Mouse (Mus musculus) stomach, embryonic 16.5 days (tissue): ENCODE measurements around the gene D430042O09Rik. TPM values are rescaled to one million over a fixed set of nuclear protein-coding genes. Genes with fewer than 3 reads are reported as not detected.

ENCODE experiments used
- ATAC-seq: fragments of 200-750 bp; cut with Nextera tagmentation; 2 replicates; pipeline ENCODE4 v1.8.0; 2017; ENCODE audit warnings: moderate number of reproducible peaks, moderate TSS enrichment; ENCODE audit not compliant: insufficient read depth, low FRiP score
- H3K27ac ChIP-seq: fragments of 300-500 bp; sonication (generic); 2 replicates; pipeline ENCODE4 v1.5.1; 2014; ENCODE audit warnings: low read length
- H3K27me3 ChIP-seq: fragments of 300-500 bp; sonication (generic); 2 replicates; pipeline ENCODE4 v1.6.1; 2014; ENCODE audit warnings: low read length, control low read depth, mixed read lengths; ENCODE audit not compliant: control insufficient read depth, insufficient read depth
- H3K36me3 ChIP-seq: fragments of 300-500 bp; sonication (generic); 2 replicates; pipeline ENCODE4 v1.6.1; 2014; ENCODE audit warnings: low read length; ENCODE audit not compliant: control insufficient read depth, insufficient read depth
- H3K4me1 ChIP-seq: fragments of 300-500 bp; sonication (generic); 2 replicates; pipeline ENCODE4 v1.6.1; 2014; ENCODE audit warnings: low read length, control low read depth, mixed read lengths; ENCODE audit not compliant: control insufficient read depth, insufficient read depth
- H3K4me2 ChIP-seq: fragments of 300-500 bp; sonication (generic); 2 replicates; pipeline ENCODE4 v1.6.1; 2014; ENCODE audit warnings: low read depth, low read length, mixed read lengths
- H3K4me3 ChIP-seq: fragments of 300-500 bp; sonication (generic); replicated peaks from 2 replicates; pipeline ENCODE4 v1.5.1; 2014; ENCODE audit warnings: mild to moderate bottlenecking, low read length
- H3K9ac ChIP-seq: fragments of 300-500 bp; sonication (generic); 2 replicates; pipeline ENCODE4 v1.6.1; 2014; ENCODE audit warnings: low read length
- H3K9me3 ChIP-seq: fragments of 300-500 bp; sonication (generic); replicated peaks from 2 replicates; pipeline ENCODE4 v1.6.1; 2016; ENCODE audit warnings: low read length, control low read depth; ENCODE audit not compliant: control insufficient read depth
- WGBS: fragments of 180-500 bp; shearing (Covaris S2); extraction: QIAGEN DNeasy Blood & Tissue Kit; methylation state at CpG from one replicate; pipeline ENCODE4 v1.1.7; 2014; 5-methylcytosine and 5-hydroxymethylcytosine counted together
- polyA plus RNA-seq: library from polyadenylated mRNA; unstranded; fragments of >200 nt; fragmentation: Nextera tagmentation; extraction: Ambion mirVana; gene quantifications from 2 replicates; pipeline ENCODE4 v1.2.1, GENCODE M21; 2015

The D430042O09Rik gene
- polyA plus RNA-seq, 1 experiment from 2014 or later, result 8.5 TPM

- H3K4me3 ChIP-seq, result no peak overlapping the region
- no peak overlapping the region for H3K27ac ChIP-seq
- no peak for ATAC-seq
- 83% methylated on average over 2 of the region's 2 CpGs for WGBS
- H3K9ac ChIP-seq, result no peak overlapping the region
- H3K4me2 ChIP-seq, result no peak overlapping the region
- H3K9me3 ChIP-seq, result no peaks in the 10 kb centered on the region
- no peaks in the 10 kb centered on the region for H3K27me3 ChIP-seq
- H3K36me3 ChIP-seq, result no peaks in the 10 kb centered on the region
- peaks cover 3% of the 10 kb centered on the region; the same call in 1 of the 2 replicates for H3K4me1 ChIP-seq
These were observed 125.8 kb downstream of the D430042O09Rik start for GRCm38 (mm10) chr7:125833471-125833870.

GRCm38 (mm10) chr7:125838078-125838742, 130.5 kb downstream of the D430042O09Rik start:
- no peak overlapping the region for H3K4me2 ChIP-seq
- no peak overlapping the region for H3K4me3 ChIP-seq
- H3K9me3 ChIP-seq, result no peaks in the 10 kb centered on the region
- no peak overlapping the region for H3K9ac ChIP-seq
- no peaks in the 10 kb centered on the region for H3K27me3 ChIP-seq
- ATAC-seq, result no peak
- 60% methylated on average over 5 of the region's 5 CpGs for WGBS
- no peaks in the 10 kb centered on the region for H3K36me3 ChIP-seq
- H3K27ac ChIP-seq, result no peak overlapping the region
- no peaks in the 10 kb centered on the region for H3K4me1 ChIP-seq

DNA sequence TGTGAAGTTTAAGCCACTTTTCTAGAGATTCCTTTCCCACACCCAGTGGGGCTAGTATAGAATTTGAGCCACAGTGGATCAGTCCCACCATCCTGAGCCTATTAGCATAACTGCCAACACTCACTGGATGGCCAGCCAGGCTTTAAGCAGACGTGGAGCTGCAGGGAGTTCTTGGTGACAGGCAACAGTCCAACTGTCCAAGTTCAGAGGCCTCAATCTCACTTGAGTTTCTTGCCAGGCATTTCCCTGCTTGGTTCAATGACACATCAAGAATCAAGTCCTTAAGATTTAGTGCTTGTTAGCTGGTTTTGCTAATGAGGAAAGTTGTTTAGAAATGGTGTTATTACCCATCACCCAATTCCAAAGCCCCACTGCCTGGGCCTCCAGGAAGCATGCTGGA, 137.9 kb downstream of the D430042O09Rik start:
- H3K4me3 ChIP-seq, result no peak overlapping the region
- H3K27ac ChIP-seq, result no peak overlapping the region
- H3K4me1 ChIP-seq, result no peaks in the 10 kb centered on the region
- peaks cover 2% of the 10 kb centered on the region; the same call in 1 of the 2 replicates for H3K36me3 ChIP-seq
- 64% methylated on average over 1 of the region's 1 CpGs for WGBS
- no peak overlapping the region for H3K4me2 ChIP-seq
- H3K27me3 ChIP-seq, result no peaks in the 10 kb centered on the region
- no peak overlapping the region for H3K9ac ChIP-seq
- no peak for ATAC-seq
- no peaks in the 10 kb centered on the region for H3K9me3 ChIP-seq

DNA sequence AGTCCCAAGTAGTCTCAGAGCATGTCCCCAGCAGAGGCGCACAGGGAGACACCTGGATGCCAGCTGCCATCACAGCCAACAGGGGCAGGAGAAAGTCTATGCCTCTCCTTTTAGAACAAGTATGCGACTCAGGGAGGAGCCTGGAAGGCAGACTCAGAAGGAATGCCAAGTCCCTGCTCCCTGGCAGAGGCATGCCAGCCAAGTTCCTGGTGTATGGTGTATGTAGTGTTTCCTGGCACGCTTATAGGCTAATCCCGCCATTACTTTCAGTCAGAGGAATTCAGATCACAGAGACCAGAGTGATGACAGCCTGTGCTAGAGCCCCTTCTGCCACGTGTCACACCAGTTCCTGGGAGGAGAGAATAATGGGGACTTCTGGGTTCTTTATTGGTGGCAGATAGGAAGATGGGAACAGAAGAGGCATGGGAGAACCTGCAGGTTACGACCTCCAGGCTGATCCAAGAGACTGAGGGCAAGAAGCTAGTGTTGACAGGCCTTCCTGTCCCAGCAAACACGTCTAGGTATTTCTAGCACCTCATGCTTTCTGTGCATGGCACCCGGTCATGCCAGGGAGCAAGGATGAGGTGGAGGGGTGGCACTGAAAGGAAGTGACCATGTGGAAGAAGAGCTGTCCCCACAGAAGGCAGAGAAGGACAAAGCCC, 139.3 kb downstream of the D430042O09Rik start:
- Histone ChIP-seq H3K4me3 (no peak overlapping the region), H3K36me3 (peaks cover 2% of the 10 kb centered on the region; the same call in 1 of the 2 replicates)
- 76% methylated on average over 8 of the region's 8 CpGs for WGBS

GRCm38 (mm10) chr7:125847528-125847866, 139.8 kb downstream of the D430042O09Rik start:
- H3K4me3 ChIP-seq, result no peak overlapping the region
- WGBS, result 88% methylated on average over 2 of the region's 2 CpGs
- no peak overlapping the region for H3K9ac ChIP-seq
- H3K27ac ChIP-seq, result no peak overlapping the region
- peaks cover 2% of the 10 kb centered on the region; the same call in 1 of the 2 replicates for H3K36me3 ChIP-seq
- H3K27me3 ChIP-seq, result no peaks in the 10 kb centered on the region
- no peaks in the 10 kb centered on the region for H3K4me1 ChIP-seq
- ATAC-seq, result no peak
- no peaks in the 10 kb centered on the region for H3K9me3 ChIP-seq
- no peak overlapping the region for H3K4me2 ChIP-seq

More for the DNA sequence above, 139.3 kb downstream of the D430042O09Rik start:
- H3K9me3 ChIP-seq, result no peaks in the 10 kb centered on the region
- no peak for ATAC-seq
- H3K4me1 ChIP-seq, result no peaks in the 10 kb centered on the region
- no peak overlapping the region for H3K4me2 ChIP-seq
- H3K27ac ChIP-seq, result no peak overlapping the region
- no peaks in the 10 kb centered on the region for H3K27me3 ChIP-seq
- no peak overlapping the region for H3K9ac ChIP-seq

DNA sequence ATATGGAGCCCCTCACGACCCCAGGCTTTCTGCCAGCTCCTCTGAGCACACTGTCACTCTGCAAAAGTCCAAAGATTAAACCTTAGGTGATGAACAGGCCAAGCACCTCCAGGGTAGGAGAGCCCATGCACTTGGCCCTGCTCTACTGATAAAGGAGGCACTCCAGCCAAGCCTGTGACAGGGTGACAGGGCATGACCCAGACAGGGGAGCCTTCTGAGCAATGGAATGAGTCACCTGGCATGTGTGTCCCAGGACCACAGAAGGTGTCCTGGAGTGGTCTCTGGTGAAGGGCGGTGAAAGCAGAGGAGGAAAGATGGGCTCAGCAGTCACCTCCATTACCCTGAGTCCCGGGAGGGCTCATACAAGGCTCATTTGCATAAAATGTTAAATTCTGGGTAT, 151.9 kb downstream of the D430042O09Rik start:
- no peaks in the 10 kb centered on the region for H3K36me3 ChIP-seq
- ATAC-seq, result no peak
- H3K9ac ChIP-seq, result no peak overlapping the region
- no peaks in the 10 kb centered on the region for H3K27me3 ChIP-seq
- H3K27ac ChIP-seq, result no peak overlapping the region
- no peak overlapping the region for H3K4me3 ChIP-seq
- 0 out of 2 replicates have a peak, but pooled peaks cover 6% of the 10 kb centered on the region for H3K4me1 ChIP-seq
- no peaks in the 10 kb centered on the region for H3K9me3 ChIP-seq
- no peak overlapping the region for H3K4me2 ChIP-seq
- WGBS, result 77% methylated on average over 3 of the region's 3 CpGs

- no peaks in the 10 kb centered on the region for H3K36me3 ChIP-seq
- no peak overlapping the region for H3K27ac ChIP-seq
- H3K4me2 ChIP-seq, result no peak overlapping the region
- H3K27me3 ChIP-seq, result no peaks in the 10 kb centered on the region
- no peaks in the 10 kb centered on the region for H3K9me3 ChIP-seq
- H3K9ac ChIP-seq, result no peak overlapping the region
- no peak for ATAC-seq
- 92% methylated on average over 9 of the region's 9 CpGs for WGBS
- H3K4me3 ChIP-seq, result no peak overlapping the region
- peaks cover 14% of the 10 kb centered on the region; the same call in 1 of the 2 replicates for H3K4me1 ChIP-seq
These were observed 152.7 kb downstream of the D430042O09Rik start for GRCm38 (mm10) chr7:125860421-125860820.

DNA sequence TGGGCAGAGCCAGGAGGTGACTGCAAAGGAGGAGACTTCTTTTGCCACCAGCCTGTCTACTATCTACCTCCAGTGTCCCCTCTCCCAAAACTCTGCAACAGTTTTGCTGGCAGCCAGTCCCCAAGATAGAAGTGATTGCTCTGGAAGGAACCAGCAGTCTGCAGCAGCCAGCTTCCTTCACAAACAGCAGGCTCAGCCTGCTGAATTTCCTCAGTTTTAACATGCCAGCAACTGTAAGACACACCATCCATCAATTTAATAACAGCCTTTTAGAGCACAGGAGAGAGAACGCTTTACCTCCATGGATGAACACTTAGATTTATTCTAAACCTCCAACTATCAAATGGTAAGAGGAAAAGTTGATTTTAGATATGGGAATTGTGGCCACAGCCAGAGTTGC, 156.3 kb downstream of the D430042O09Rik start:
- H3K4me3 ChIP-seq, result no peak overlapping the region
- 46% methylated on average over 1 of the region's 1 CpGs for WGBS
- H3K27me3 ChIP-seq, result no peaks in the 10 kb centered on the region
- H3K4me2 ChIP-seq, result no peak overlapping the region
- H3K4me1 ChIP-seq, result peaks cover 17% of the 10 kb centered on the region; the same call in 1 of the 2 replicates
- H3K27ac ChIP-seq, result no peak overlapping the region
- no peak overlapping the region for H3K9ac ChIP-seq
- H3K9me3 ChIP-seq, result no peaks in the 10 kb centered on the region
- H3K36me3 ChIP-seq, result no peaks in the 10 kb centered on the region
- ATAC-seq, result no peak

DNA sequence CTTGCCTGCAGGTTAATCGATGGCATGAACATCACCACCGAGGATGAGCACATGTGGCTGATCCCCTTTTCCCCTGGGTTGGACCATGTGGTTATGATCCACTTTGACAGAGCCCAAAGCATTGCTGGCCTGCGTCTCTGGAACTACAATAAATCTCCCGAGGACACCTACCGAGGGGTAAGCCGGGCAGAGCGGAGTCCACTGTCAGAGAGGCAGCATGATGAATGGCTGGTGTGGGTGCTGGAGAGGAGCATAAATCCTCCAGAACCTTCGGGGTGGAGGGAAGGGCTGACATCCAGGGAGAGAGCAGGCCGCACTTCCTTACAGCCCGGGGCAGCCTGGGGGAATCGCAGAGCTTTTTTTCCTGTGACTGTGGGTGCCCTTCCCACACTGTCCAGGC, 157.5 kb downstream of the D430042O09Rik start:
- Histone ChIP-seq H3K9me3 (no peaks in the 10 kb centered on the region), H3K27ac (no peak overlapping the region), H3K9ac (no peak overlapping the region), H3K4me3 (no peak overlapping the region), H3K36me3 (no peaks in the 10 kb centered on the region), H3K4me1 (peaks cover 17% of the 10 kb centered on the region; the same call in 1 of the 2 replicates), H3K27me3 (no peaks in the 10 kb centered on the region), H3K4me2 (no peak overlapping the region)
- 40% methylated on average over 11 of the region's 11 CpGs for WGBS
- ATAC-seq, result no peak
